Mouse (Mus musculus) myocyte (in vitro differentiated cells): ENCODE measurements around the gene Atg10.

Experiments used
- MAX ChIP-seq: IDR thresholded peaks from one replicate; pipeline ENCODE4 v1.6.1; 2011; ENCODE audit warnings: low read depth, mild to moderate bottlenecking, control low read depth
- POLR2AphosphoS2 ChIP-seq: IDR thresholded peaks from one replicate; pipeline ENCODE4 v1.6.1; 2011; ENCODE audit warnings: low read depth, control low read depth; ENCODE audit not compliant: insufficient read length
- TCF3 ChIP-seq: IDR thresholded peaks from one replicate; pipeline ENCODE4 v1.6.1; 2011; ENCODE audit warnings: low read depth, control low read depth; ENCODE audit not compliant: insufficient read length

DNA sequence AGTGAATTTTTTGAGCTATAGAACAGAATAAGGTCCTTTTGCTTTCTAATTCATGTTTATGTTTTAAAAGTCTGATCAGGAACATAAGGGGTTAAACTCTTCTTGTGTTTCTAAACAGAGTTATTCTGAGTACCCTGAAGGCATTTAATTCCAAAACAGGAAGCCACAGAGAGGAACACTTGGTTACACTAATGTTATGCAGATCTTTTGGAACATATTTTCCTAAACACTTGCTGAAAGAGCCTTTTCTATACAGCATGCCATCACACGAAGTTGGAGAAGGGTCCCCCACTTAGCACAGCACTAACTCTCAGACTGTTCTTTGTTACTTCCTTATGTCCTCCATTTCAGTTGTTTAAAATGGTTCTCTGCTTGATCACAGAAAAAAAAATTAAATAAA lies 130.2 kb downstream of the Atg10 start:
- TF ChIP-seq MAX (no peak), POLR2AphosphoS2 (no peak), TCF3 (no peak)
